Mouse (Mus musculus): Measurements from ENCODE around the gene Srgap3.

Gene Srgap3

GRCm38 (mm10) chr6:112815604-112816003 lies 131.5 kb downstream of the Srgap3 start:
- no peak for DNase-seq (ENCODE audit: low spot score in 2 of 2)

GRCm38 (mm10) chr6:112814525-112815086 lies 132.5 kb downstream of the Srgap3 start:
- no peak for DNase-seq (ENCODE audit: low spot score in 2 of 2)

- DNase-seq (ENCODE audit: low spot score in 2 of 2) = no peak
Measured at GRCm38 (mm10) chr6:112812884-112813283, 134.2 kb downstream of the Srgap3 start.

GRCm38 (mm10) chr6:112810521-112810830 lies 136.6 kb downstream of the Srgap3 start:
- no peak for DNase-seq (ENCODE audit: low spot score in 2 of 2)

- no peak for DNase-seq (ENCODE audit: low spot score in 2 of 2)
Measured at GRCm38 (mm10) chr6:112809658-112810520, 137.2 kb downstream of the Srgap3 start.

GRCm38 (mm10) chr6:112808738-112809137 lies 138.3 kb downstream of the Srgap3 start:
- DNase-seq (ENCODE audit: low spot score in 2 of 2) = no peak

- DNase-seq (ENCODE audit: low spot score in 2 of 2) = no peak
Measured at GRCm38 (mm10) chr6:112801917-112802316, 145.1 kb downstream of the Srgap3 start.

- no peak for DNase-seq (ENCODE audit: low spot score in 2 of 2)
Measured at GRCm38 (mm10) chr6:112798378-112798777, 148.7 kb downstream of the Srgap3 start.

- no peak for DNase-seq (ENCODE audit: low spot score in 2 of 2)
Measured at GRCm38 (mm10) chr6:112796607-112797006, 150.5 kb downstream of the Srgap3 start.

- DNase-seq (ENCODE audit: low spot score in 2 of 2) = no peak
Measured at GRCm38 (mm10) chr6:112793887-112794286, 153.2 kb downstream of the Srgap3 start.

GRCm38 (mm10) chr6:112789901-112790300 lies 157.2 kb downstream of the Srgap3 start:
- no peak for DNase-seq (ENCODE audit: low spot score in 2 of 2)

GRCm38 (mm10) chr6:112788617-112789016 lies 158.4 kb downstream of the Srgap3 start:
- DNase-seq (ENCODE audit: low spot score in 2 of 2) = no peak

GRCm38 (mm10) chr6:112788174-112788573 lies 158.9 kb downstream of the Srgap3 start:
- DNase-seq (ENCODE audit: low spot score in 2 of 2) = no peak

- no peak for DNase-seq (ENCODE audit: low spot score in 2 of 2)
Measured at GRCm38 (mm10) chr6:112781409-112782093, 165.5 kb downstream of the Srgap3 start.

GRCm38 (mm10) chr6:112778211-112778610 lies 168.9 kb downstream of the Srgap3 start:
- no peak for DNase-seq (ENCODE audit: low spot score in 2 of 2)

GRCm38 (mm10) chr6:112776718-112777117 lies 170.3 kb downstream of the Srgap3 start:
- no peak for DNase-seq (ENCODE audit: low spot score in 2 of 2)

GRCm38 (mm10) chr6:112773754-112774153 lies 173.3 kb downstream of the Srgap3 start:
- DNase-seq (ENCODE audit: low spot score in 2 of 2) = no peak

- DNase-seq (ENCODE audit: low spot score in 2 of 2) = no peak
Measured at GRCm38 (mm10) chr6:112770996-112771395, 176.1 kb downstream of the Srgap3 start.

GRCm38 (mm10) chr6:112758541-112758940 lies 188.5 kb downstream of the Srgap3 start:
- DNase-seq (ENCODE audit: low spot score in 2 of 2) = no peak

- no peak for DNase-seq (ENCODE audit: low spot score in 2 of 2)
Measured at GRCm38 (mm10) chr6:112756866-112757265, 190.2 kb downstream of the Srgap3 start.

GRCm38 (mm10) chr6:112754994-112755393 lies 192.1 kb downstream of the Srgap3 start:
- no peak for DNase-seq (ENCODE audit: low spot score in 2 of 2)

- DNase-seq (ENCODE audit: low spot score in 2 of 2) = no peak
Measured at GRCm38 (mm10) chr6:112752517-112752916, 194.5 kb downstream of the Srgap3 start.

GRCm38 (mm10) chr6:112752007-112752406 lies 195.1 kb downstream of the Srgap3 start:
- no peak for DNase-seq (ENCODE audit: low spot score in 2 of 2)
